Mouse (Mus musculus) myocyte (in vitro differentiated cells): ENCODE data around the gene Nuak2. TPM values are rescaled to one million over a fixed set of nuclear protein-coding genes. Genes with fewer than 3 reads are reported as not detected.

Source experiments
- H3K27me3 ChIP-seq: one replicate; pipeline ENCODE4 v1.6.1; 2011; ENCODE audit not compliant: control insufficient read depth, insufficient read depth, insufficient read length
- H3K36me3 ChIP-seq: one replicate; pipeline ENCODE4 v1.6.1; 2011; ENCODE audit not compliant: control insufficient read depth, insufficient read depth
- H3K4me2 ChIP-seq: one replicate; pipeline ENCODE4 v1.6.1; 2011; ENCODE audit warnings: low read depth, control low read depth
- H3K4me3 ChIP-seq: one replicate; pipeline ENCODE4 v1.5.1; 2011; ENCODE audit warnings: mild to moderate bottlenecking, control low read depth, moderate library complexity
- H3K79me2 ChIP-seq: one replicate; pipeline ENCODE4 v1.6.1; 2011; ENCODE audit not compliant: control insufficient read depth, insufficient read depth
- H3ac ChIP-seq: one replicate; pipeline ENCODE4 v1.6.1; 2011; ENCODE audit not compliant: control insufficient read depth, insufficient read length
- CEBPB ChIP-seq: IDR thresholded peaks from 2 replicates; pipeline ENCODE4 v1.6.1; 2011; ENCODE audit warnings: mild to moderate bottlenecking, moderate library complexity; ENCODE audit not compliant: poor library complexity, insufficient read depth, severe bottlenecking
- E2F4 ChIP-seq: IDR thresholded peaks from one replicate; pipeline ENCODE4 v1.6.1; 2011; ENCODE audit warnings: mild to moderate bottlenecking, control low read depth, moderate library complexity; ENCODE audit not compliant: insufficient read depth
- MAX ChIP-seq: IDR thresholded peaks from one replicate; pipeline ENCODE4 v1.6.1; 2011; ENCODE audit warnings: low read depth, mild to moderate bottlenecking, control low read depth
- MYOD1 ChIP-seq, 3 experiments: IDR thresholded peaks; one replicate each; pipeline ENCODE4 v1.6.1; 2011; ENCODE audit warnings: control low read depth in 2 of 3, low read depth in 2 of 3, mild to moderate bottlenecking in 2 of 3, moderate library complexity in 1 of 3; ENCODE audit not compliant: insufficient read length in 2 of 3, control insufficient read depth in 1 of 3
- MYOG ChIP-seq, 3 experiments: IDR thresholded peaks; one replicate each; pipeline ENCODE4 v1.6.1; 2011; ENCODE audit warnings: control low read depth in 2 of 3, low read depth in 2 of 3, mild to moderate bottlenecking in 2 of 3; ENCODE audit not compliant: insufficient read length in 2 of 3, control insufficient read depth in 1 of 3, insufficient read depth in 1 of 3
- POLR2A ChIP-seq: IDR thresholded peaks from one replicate; pipeline ENCODE4 v1.6.1; 2011; ENCODE audit warnings: low read depth, mild to moderate bottlenecking, control low read depth, moderate library complexity; ENCODE audit not compliant: insufficient read length
- POLR2AphosphoS2 ChIP-seq: IDR thresholded peaks from one replicate; pipeline ENCODE4 v1.6.1; 2011; ENCODE audit warnings: low read depth, control low read depth; ENCODE audit not compliant: insufficient read length
- REST ChIP-seq: IDR thresholded peaks from one replicate; pipeline ENCODE4 v1.6.1; 2011; ENCODE audit warnings: mild to moderate bottlenecking, control low read depth, moderate library complexity; ENCODE audit not compliant: insufficient read depth, insufficient read length
- SRF ChIP-seq: IDR thresholded peaks from one replicate; pipeline ENCODE4 v1.6.1; 2011; ENCODE audit warnings: low read depth; ENCODE audit not compliant: control insufficient read depth, insufficient read length
- TCF12 ChIP-seq: IDR thresholded peaks from one replicate; pipeline ENCODE4 v1.6.1; 2011; ENCODE audit warnings: mild to moderate bottlenecking, control low read depth; ENCODE audit not compliant: poor library complexity, insufficient read depth, severe bottlenecking
- TCF3 ChIP-seq: IDR thresholded peaks from one replicate; pipeline ENCODE4 v1.6.1; 2011; ENCODE audit warnings: low read depth, control low read depth; ENCODE audit not compliant: insufficient read length
- USF1 ChIP-seq: IDR thresholded peaks from one replicate; pipeline ENCODE4 v1.6.1; 2011; ENCODE audit warnings: low read depth, mild to moderate bottlenecking, control low read depth, moderate library complexity
- polyA plus RNA-seq: library from polyadenylated mRNA; unstranded; fragments of >200 nt; fragmentation: generic; extraction: Trizol; gene quantifications from one replicate; pipeline ENCODE4 v1.2.1, GENCODE M21; 2012; ENCODE audit warnings: missing spikeins

The Nuak2 gene
- polyA plus RNA-seq, 1 experiment, result 6.0 TPM

DNA sequence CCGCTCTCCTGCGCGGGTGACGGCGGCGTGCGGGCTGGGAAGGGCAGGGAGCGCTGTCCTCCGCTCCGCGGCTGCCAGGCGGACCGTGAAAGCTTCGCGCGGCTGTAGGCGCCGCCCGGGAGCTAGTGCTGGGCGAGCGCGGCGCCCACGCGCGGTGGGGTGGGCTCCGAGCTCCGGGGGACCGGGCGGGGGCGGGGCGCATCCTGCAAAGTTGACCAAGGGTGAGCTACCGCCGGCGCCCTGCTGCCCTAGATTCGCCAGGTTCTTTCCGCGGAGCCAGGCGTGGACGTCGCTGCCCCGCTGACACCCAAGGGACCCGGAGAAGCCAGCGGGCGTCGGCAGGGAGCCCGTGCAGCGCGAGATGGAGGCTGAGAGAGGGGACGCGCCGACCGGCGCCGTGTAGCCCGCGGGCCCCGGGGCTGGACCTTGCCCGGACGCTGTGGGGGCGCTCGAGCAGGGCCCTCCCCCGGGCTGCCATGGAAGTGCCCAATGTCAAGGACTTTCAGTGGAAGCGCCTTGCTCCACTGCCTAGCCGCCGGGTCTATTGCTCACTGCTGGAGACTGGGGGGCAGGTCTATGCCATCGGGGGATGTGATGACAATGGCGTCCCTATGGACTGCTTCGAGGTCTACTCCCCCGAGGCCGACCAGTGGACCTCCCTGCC is 17.0 kb upstream of the Nuak2 start:
- TF ChIP-seq E2F4 (no peak), CEBPB (no peak), REST (no peak), POLR2A (no peak), TCF3 (no peak), SRF (no peak), MAX (no peak), MYOG (IDR thresholded peaks at IDR 0.05; ENCODE audit: control insufficient read depth in 1 of 3, insufficient read depth in 1 of 3, insufficient read length in 2 of 3, low read depth in 2 of 3) (no peak), MYOD1 (IDR thresholded peaks at IDR 0.05; ENCODE audit: control insufficient read depth in 1 of 3, insufficient read length in 2 of 3, low read depth in 2 of 3) (no peak), USF1 (no peak), TCF12 (no peak), POLR2AphosphoS2 (no peak)
- H3K27me3 ChIP-seq, result no peaks in the 10 kb centered on the region
- H3K4me2 ChIP-seq, result peak overlapping the region; percentile 83

GRCm38 (mm10) chr1:132299744-132300143 is 16.2 kb upstream of the Nuak2 start:
- no peaks in the 10 kb centered on the region for H3K27me3 ChIP-seq
- H3K36me3 ChIP-seq, result no peaks in the 10 kb centered on the region
- peak overlapping the region; percentile 48 for H3ac ChIP-seq
- no peaks in the 10 kb centered on the region for H3K79me2 ChIP-seq
- peak overlapping the region; percentile 33 for H3K4me3 ChIP-seq
- TF ChIP-seq POLR2A (no peak), REST (no peak), POLR2AphosphoS2 (no peak), TCF3 (no peak), MYOG (IDR thresholded peaks at IDR 0.05; ENCODE audit: control insufficient read depth in 1 of 3, insufficient read depth in 1 of 3, insufficient read length in 2 of 3, low read depth in 2 of 3) (no peak), E2F4 (no peak), TCF12 (no peak), SRF (no peak), MAX (no peak), USF1 (no peak), MYOD1 (IDR thresholded peaks at IDR 0.05; ENCODE audit: control insufficient read depth in 1 of 3, insufficient read length in 2 of 3, low read depth in 2 of 3) (no peak), CEBPB (no peak)
- H3K4me2 ChIP-seq, result peak overlapping the region; percentile 83

More for the DNA sequence above, 17.0 kb upstream of the Nuak2 start:
- Histone ChIP-seq H3ac (peak overlapping the region; percentile 48), H3K36me3 (no peaks in the 10 kb centered on the region), H3K4me3 (peak overlapping the region; percentile 33), H3K79me2 (no peaks in the 10 kb centered on the region)

DNA sequence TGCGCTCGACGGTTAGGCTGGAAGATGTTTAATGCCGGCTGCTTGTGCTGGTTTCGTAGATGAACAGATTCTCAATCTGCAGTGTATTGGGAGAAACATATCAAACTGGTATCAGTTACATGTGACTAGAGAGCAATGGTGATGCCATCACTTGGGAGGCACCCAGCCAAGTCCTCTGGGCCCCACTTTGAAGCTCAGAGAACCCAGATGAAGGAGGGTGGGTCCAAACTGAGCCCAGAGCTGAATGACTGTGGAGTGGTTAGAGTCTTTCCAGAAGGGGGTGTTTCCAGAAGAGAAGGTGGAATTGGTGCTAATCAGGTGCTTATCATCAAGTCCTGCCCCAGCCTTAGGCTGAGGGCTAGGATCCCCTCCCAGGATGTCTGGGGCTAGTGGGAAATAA is 14.7 kb upstream of the Nuak2 start:
- peak overlapping the region; percentile 83 for H3K4me2 ChIP-seq
- no peak for TF ChIP-seq TCF3
- TF ChIP-seq REST, result no peak
- no peak for TF ChIP-seq POLR2A
- no peak overlapping the region for H3ac ChIP-seq
- no peaks in the 10 kb centered on the region for H3K79me2 ChIP-seq
- H3K36me3 ChIP-seq, result no peaks in the 10 kb centered on the region
- no peak overlapping the region for H3K4me3 ChIP-seq
- H3K27me3 ChIP-seq, result no peaks in the 10 kb centered on the region

GRCm38 (mm10) chr1:132302341-132302866 is 13.5 kb upstream of the Nuak2 start:
- no peak overlapping the region for H3K4me3 ChIP-seq
- H3K27me3 ChIP-seq, result no peaks in the 10 kb centered on the region
- no peak overlapping the region for H3ac ChIP-seq
- no peaks in the 10 kb centered on the region for H3K79me2 ChIP-seq
- no peak for TF ChIP-seq REST
- TF ChIP-seq MAX, result no peak
- TF ChIP-seq USF1, result no peak
- no peak for TF ChIP-seq CEBPB
- no peak for TF ChIP-seq POLR2A
- no peak for TF ChIP-seq MYOD1 (IDR thresholded peaks at IDR 0.05; ENCODE audit: control insufficient read depth in 1 of 3, insufficient read length in 2 of 3, low read depth in 2 of 3)
- TF ChIP-seq POLR2AphosphoS2, result no peak
- H3K4me2 ChIP-seq, result no peak overlapping the region
- no peaks in the 10 kb centered on the region for H3K36me3 ChIP-seq

- no peaks in the 10 kb centered on the region for H3K36me3 ChIP-seq
- H3K27me3 ChIP-seq, result no peaks in the 10 kb centered on the region
- TF ChIP-seq USF1 (no peak), CEBPB (no peak), SRF (no peak), E2F4 (no peak), POLR2AphosphoS2 (no peak), MAX (no peak), MYOD1 (IDR thresholded peaks at IDR 0.05; ENCODE audit: control insufficient read depth in 1 of 3, insufficient read length in 2 of 3, low read depth in 2 of 3) (no peak), MYOG (IDR thresholded peaks at IDR 0.05; ENCODE audit: control insufficient read depth in 1 of 3, insufficient read depth in 1 of 3, insufficient read length in 2 of 3, low read depth in 2 of 3) (no peak), TCF12 (no peak), TCF3 (no peak), REST (no peak), POLR2A (no peak)
- no peak overlapping the region for H3K4me3 ChIP-seq
- no peak overlapping the region for H3ac ChIP-seq
- H3K4me2 ChIP-seq, result no peak overlapping the region
- no peaks in the 10 kb centered on the region for H3K79me2 ChIP-seq
Measured at GRCm38 (mm10) chr1:132304618-132305214, 11.2 kb upstream of the Nuak2 start.
